Mouse (Mus musculus) gastrocnemius, adult 18-20 months (tissue): ENCODE measurements around the gene I0C0044D17Rik. TPM values are rescaled to one million over a fixed set of nuclear protein-coding genes. Genes with fewer than 3 reads are reported as not detected.

ENCODE experiments used
- DNase-seq: peaks from one replicate; pipeline ENCODE4 v3.0.0; 2021; ENCODE audit warnings: low spot score
- total RNA-seq, 2 experiments: library from RNA; stranded (reverse); gene quantifications; 2 replicates each; pipeline ENCODE4 v1.2.3; 2021

Gene I0C0044D17Rik
- total RNA-seq, 2 experiments from 2014 or later: not detected

GRCm38 (mm10) chr4:98831726-98832125 is 8.1 kb upstream of the I0C0044D17Rik start:
- DNase-seq: no peak

GRCm38 (mm10) chr4:98826701-98827100 is 3.1 kb upstream of the I0C0044D17Rik start:
- no peak for DNase-seq

DNA sequence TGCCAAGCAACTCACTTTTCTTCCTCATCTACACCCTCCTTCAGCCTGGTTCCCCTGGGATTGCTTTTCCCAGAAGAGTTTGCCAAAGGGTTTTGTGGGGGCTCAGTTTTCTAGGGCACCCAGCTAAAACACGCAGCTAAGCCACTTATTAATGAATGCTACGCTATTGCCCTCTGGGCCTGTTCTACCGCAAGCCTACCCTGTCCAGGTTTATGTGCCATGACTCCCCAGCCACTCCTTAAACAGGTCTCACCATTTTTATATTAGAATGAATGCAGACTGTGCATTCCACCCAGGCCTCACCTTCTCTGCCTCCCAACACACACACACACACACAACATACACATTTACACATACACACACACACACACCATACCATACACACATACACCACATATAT is 593 bp downstream of the I0C0044D17Rik start:
- DNase-seq: no peak

GRCm38 (mm10) chr4:98822478-98822877 is 1.2 kb downstream of the I0C0044D17Rik start:
- no peak for DNase-seq

- DNase-seq: no peak
These were observed 4.4 kb downstream of the I0C0044D17Rik start for GRCm38 (mm10) chr4:98819216-98819755.

GRCm38 (mm10) chr4:98817184-98817911 is 6.3 kb downstream of the I0C0044D17Rik start, which contains the start of gene Kank4:
Gene Kank4 (minus strand): TSS chr4:98817537.
- peak; percentile 9 for DNase-seq

DNA sequence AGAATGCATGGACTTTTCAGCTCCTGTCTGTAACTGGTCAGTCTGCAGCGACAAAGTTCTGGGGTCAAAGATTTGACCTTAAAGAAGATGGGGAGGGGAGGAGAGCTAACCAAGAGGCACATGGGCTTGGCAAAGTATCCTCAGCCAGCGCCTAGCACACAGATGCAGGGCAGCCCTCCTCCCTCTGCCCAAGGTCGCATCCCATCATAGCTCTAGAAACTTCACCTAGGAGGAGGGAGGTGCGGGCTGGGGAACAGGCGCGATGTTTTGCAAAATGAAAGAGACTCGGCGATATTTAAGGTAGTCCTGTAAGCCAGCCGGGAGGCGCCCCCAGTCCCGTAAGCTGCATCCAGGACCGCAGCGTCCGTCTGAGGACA is 6.8 kb downstream of the I0C0044D17Rik start:
- no peak for DNase-seq

DNA sequence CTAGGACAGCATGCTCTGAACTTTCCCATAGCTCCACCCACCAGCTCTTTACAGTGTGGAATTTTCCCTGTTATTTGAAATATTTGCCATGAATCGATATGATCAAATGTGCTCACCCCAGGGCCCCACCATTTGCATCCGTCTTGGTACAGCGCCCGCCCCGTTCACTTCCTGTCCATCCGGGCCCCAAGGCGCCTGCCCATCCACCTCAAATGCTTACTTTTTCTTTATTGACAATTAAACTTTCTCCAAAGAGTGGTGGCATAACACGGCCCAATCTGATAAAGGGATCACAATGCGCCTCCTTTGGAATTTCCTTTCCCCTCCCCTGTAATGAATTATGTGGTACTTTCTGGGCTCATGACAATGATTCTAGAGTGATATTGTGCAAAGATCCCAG is 17.3 kb downstream of the I0C0044D17Rik start:
- DNase-seq: no peak

- DNase-seq: no peak
These were observed 18.2 kb downstream of the I0C0044D17Rik start for GRCm38 (mm10) chr4:98805291-98806048.

DNA sequence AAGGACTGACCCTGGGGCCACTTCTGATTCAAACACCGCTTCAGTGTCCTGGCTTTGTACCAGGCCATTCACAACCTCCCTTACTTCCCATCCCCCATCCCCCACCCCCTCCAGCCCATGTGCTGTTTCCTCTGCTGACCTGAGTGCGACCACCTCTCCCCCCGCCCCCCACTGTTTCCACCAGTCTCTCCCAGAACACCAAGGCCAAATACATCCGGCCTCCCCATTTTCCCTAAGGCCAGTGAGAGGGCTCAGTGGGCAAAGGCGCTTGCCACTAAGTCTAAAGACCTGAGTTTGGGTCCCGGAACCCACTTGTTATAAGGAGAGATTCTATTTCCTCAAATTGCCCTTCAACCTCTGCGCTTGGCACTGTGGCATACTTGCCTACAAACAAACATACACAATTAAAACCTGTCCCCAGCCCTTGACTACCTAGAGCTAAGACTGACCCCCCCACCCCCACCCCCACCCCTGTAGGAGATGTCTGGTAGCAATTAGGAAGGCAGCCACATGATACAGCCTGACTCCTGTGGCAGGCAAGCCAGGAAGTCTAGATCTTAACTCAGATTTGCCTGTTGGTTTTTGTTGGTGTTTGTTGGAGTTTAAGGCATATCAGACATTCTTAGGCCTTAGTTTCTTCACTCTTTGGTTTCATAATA is 19.0 kb downstream of the I0C0044D17Rik start:
- no peak for DNase-seq

DNA sequence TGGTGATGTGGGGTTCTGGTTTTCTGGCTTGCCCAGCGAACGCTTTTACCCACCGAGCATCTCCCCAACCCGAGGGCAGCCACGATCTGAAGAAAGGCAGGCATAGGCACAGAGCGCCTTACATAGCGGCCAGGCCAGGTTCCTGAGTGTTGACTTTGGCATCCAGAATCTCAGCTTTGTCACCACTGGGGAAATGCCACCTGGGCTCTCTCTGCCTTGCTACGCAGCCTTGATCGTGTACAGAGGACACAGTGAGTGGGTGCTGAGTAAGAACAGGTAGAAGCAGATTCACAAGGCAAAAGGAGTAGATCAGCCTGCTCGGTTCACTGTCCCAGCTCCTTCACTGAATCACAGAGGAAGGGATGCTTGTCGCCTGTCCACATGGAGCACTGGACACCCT is 21.9 kb downstream of the I0C0044D17Rik start:
- DNase-seq: no peak

- DNase-seq: no peak
These were observed 22.8 kb downstream of the I0C0044D17Rik start for GRCm38 (mm10) chr4:98800824-98801223.

DNA sequence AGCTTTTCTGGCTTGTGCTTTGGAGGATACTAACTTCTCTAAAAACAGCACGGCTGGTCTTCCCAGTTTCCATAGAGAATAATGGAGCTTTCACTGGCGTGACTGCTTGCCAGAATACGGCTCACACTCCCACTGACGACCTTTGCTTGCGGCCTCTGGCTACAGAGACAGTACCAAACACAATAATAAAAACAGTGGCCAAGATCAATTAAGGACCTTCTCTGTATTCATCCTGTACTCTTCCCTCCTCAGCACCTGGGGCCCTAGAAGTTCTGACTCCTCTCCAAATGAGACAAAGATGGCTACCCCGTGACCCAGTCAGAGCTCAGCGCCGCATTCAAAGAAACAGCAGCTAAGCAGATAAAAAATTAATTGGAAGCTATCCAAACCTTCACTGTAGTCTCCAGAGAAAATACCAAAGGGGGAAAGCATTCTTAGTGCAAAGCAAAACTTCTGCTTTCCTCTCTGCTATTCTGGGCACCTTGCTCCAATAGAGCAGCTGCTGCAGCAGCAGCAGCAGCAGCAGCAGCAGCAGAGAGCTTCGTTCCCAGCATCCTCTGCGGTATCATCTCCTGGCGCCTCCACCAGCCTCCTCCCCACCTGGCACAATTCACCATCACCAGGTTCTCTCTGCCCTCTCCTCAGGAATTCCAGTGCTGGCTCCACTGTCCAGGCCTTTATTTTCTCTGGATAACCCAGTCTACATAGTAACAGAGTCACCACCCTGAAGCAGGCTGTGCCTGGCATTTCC is 26.9 kb downstream of the I0C0044D17Rik start:
- peak; percentile 26 for DNase-seq

- no peak for DNase-seq
These were observed 28.4 kb downstream of the I0C0044D17Rik start for GRCm38 (mm10) chr4:98795241-98795640.

- no peak for DNase-seq
These were observed 30.2 kb downstream of the I0C0044D17Rik start for GRCm38 (mm10) chr4:98793486-98793885.

- DNase-seq: no peak
These were observed 32.9 kb downstream of the I0C0044D17Rik start for GRCm38 (mm10) chr4:98790721-98791120.

DNA sequence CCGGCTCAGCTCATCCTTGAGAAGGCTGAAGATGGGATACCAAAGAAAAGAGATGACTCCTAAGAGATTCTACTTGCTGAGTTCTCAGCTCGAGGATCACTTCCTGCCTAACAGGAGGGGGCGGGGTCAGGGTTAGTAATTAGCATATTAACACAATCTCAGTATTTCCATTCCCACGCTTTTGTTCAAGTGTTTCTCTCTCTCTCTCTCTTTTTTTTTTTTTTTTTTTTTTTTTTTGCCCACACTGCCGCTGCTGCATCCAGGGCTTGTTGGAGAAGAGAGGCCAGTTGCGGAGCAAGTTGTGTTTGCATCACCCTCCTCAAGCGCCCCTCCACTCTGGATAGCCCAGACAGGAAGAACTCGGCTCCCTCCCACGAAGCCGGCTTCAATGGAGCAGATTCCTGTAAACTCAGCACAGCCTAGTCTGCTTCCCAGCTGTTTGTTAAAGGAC is 33.8 kb downstream of the I0C0044D17Rik start:
- DNase-seq: no peak

DNA sequence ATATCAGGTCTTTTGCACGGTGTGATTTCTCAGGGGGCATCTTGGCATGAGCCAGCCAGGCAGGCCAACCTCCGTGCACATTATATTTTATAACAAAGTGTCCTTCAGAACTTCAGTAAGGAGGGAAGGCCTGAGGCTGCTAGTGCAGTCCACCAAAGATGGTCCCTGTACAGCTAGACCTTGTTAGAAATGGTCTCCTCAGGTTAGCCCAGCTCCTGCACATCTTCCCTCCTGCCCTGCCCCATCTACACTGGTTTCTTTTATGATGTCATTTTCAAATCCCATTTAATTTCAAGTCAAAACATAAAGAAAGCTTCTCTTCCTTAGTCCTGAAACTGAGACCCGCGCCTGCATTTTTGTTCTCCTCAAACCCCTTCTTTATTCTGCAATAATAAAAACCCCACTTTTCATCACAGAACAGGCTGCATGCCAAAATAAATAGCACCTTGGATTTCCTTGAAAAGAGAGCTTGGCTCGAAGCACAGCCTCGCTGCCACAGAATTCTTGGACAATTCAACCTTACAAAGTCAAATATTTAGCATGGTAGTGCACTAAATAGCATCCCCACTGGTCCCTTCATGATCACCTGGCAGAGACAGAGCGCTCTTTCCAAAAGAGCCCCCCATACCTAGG is 34.4 kb downstream of the I0C0044D17Rik start:
- no peak for DNase-seq

GRCm38 (mm10) chr4:98786281-98786680 is 37.4 kb downstream of the I0C0044D17Rik start:
- no peak for DNase-seq

GRCm38 (mm10) chr4:98785851-98786250 is 37.8 kb downstream of the I0C0044D17Rik start:
- no peak for DNase-seq

DNA sequence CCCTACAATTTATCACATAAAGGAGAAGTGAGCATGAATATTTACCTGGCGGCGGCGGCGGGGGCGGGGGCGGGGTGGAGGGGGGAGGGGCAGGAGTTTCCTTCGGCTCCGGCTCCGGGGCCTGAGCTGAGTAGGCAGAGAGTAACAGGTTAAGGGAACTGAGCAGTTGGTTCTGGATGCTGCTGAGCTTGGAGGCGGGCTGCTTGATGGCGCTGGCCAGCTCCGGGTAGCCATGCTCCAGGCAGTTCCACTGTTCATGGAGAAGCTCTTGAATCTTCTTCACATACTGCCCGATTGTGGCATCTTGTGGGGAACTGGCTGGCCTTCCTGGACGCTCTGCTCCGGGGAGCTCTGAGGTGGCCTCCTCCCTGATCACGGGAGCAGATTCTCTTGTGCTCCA is 45.4 kb downstream of the I0C0044D17Rik start:
- DNase-seq: no peak
